Mouse (Mus musculus): Measurements from ENCODE around the gene Aunip. TPM values are rescaled to one million over a fixed set of nuclear protein-coding genes. Genes with fewer than 3 reads are reported as not detected.

Gene Aunip
- total RNA-seq, 2 experiments from 2014 or later = 18.4 to 34.6 TPM

DNA sequence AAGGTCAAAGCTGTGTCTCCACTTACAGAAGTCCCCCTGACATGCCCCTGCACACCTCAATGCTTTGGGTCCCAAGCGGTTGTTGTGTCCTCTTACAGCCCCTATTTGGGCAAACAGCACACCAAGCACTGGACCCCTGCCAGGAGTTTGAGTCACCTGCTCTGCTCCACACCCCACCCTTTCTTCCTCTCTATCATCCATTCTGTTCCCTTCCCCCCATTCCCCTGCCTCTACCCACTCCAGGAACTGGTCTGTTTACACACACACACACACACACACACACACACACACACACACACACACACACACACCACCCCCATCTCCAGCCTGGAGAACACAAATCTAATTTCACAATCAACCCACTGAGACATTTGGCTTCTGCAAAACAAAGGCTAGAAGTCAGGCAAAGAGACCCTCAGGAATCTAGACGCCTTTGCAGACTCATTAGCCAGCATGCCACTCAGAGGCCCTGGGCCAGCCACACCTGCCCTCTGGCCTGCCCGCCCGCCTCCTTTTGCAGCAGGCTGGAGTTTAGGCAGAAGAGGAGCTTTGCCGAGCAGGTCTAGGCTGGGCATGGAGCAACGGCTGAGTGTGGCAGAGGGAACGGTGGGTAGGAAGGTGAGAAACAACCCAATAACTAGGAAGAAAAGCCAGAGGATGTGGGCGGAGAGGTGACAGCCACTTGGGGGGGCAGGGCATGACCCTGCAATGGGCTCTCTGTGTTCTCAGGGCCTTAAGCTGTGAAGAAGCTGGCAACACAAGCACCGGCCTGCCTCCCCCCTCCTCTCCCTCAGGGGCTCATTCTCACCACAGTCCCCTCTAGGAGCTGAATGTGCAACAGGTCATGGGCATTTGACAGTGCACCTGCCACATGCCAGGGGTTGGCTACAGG is 36.3 kb downstream of the Aunip start:
- ATAC-seq (replicated peaks; ENCODE audit: low FRiP score, low TSS enrichment, poor library complexity, severe bottlenecking) = no peak

DNA sequence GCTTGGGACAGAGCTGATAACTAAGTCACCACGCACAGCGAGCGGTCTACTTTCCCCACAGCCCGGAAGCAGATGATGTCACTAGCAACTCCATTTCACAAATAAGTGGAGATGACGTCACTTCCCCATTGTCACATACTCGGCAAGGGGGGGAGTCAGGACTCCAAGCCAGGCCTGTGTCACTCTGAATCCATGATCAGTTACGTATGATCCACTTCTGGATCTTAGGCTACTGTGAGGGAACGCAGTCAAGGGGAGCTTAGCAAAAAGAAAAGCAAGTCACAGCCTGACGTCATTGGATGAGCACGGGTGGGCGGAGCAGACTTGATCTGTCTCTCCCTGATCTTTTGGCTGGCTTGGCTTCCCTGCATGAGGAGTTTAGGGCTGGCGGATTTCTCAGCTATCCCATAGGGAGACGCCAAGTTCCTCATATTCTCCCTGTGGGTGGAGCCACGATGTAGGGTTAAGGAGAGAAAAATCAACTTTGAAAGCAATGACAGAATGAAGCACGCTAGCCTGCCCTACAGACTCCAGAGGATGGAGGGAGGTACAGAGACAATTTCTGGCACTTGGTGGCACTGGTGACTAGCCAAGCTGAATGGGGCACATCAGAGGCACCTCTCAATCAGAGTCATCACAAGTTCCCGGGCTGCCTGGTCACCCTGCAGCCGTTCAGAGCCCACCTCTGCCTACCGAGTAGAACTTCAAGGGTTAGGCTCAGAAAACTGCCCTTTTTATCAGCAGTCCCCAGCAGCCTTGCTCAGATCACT is 37.6 kb downstream of the Aunip start:
- ATAC-seq (replicated peaks; ENCODE audit: low FRiP score, low TSS enrichment, poor library complexity, severe bottlenecking) = peak; percentile 43; the same call in 1 of the 2 replicates

DNA sequence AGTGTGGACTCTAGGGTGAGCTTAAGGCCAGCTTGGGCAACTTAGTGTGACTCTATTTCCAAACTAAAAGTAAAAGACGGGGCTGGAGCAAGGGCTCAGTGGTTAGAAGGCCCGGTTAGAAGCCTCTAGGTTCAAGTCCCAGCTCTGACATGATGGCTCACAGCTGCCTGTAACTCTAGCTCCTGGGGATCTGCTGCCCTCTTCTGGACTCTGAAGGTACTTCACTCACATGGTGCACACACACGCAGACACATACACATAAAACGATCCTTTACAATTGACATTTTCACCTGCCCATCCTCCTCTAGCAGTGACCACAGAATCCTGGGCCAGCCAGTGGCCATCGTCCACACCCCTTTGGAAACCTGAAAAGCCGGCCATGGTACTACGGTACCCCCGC is 39.1 kb downstream of the Aunip start:
- no peak for ATAC-seq (replicated peaks; ENCODE audit: low FRiP score, low TSS enrichment, poor library complexity, severe bottlenecking)

DNA sequence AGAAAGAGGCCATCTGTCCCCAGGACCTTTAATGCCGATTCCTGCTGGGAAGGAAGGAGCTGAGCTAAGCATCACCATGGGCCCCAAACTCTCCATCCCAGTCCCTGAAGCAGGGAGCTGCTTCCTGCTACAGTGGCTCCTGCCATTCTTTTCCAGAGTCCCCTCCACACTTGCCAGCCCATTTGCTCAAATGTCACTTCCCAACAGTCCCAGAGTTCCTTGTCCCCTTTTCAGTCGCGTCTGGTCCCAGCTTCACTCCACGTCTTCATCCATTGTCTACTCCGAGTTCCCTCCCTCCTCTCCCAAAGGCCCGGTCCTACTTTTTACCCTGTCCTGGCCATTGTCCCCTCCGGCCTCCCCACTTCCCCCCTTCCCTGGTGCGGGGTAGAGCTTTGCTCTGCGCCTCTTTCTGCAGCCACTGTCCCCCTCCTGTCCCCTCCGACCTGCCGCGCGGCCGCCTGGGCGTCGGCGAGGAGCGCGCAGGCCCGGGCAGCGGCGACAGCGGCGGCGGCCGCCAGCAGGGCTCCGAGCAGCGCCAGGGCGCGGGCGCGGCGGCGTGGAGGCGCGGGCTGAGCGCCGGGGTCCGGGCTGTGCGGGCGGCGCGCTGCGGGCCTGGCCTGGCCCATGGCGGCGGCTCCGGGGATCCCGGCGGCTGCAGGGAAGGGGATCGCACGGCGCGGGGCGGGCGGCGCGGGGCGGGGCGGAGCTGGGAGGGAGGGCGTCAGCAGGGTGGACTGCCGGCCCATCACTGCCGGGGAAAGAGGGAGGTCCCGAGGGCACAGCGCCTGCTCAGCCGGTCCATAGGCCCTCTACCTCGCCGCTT is 40.9 kb downstream of the Aunip start, which contains the start of gene Selenon:
Gene Selenon (minus strand): TSS at position 673 of the 823 bp plus-strand sequence.
- no peak for ATAC-seq (replicated peaks; ENCODE audit: low FRiP score, low TSS enrichment, poor library complexity, severe bottlenecking)

DNA sequence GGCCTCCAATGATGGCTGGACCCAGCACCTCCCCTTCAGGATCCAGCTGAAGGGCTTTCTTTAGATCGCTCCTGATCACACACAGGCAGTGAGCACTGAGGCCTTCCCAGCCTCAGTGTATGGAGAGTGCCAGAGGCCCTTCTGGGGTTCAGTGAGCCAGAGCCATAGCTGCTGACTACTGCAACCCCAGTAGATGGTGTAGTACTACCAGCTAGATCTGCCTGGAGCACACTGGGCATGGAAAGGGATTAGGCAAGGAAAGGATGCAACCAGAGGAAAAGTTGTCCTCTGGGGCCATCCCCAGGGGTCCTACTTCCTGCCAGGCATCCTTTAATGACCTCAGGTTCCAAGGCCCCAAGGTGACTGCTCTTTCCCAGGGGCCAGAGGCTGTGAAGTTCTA is 42.8 kb downstream of the Aunip start:
- no peak for ATAC-seq (replicated peaks; ENCODE audit: low FRiP score, low TSS enrichment, poor library complexity, severe bottlenecking)

DNA sequence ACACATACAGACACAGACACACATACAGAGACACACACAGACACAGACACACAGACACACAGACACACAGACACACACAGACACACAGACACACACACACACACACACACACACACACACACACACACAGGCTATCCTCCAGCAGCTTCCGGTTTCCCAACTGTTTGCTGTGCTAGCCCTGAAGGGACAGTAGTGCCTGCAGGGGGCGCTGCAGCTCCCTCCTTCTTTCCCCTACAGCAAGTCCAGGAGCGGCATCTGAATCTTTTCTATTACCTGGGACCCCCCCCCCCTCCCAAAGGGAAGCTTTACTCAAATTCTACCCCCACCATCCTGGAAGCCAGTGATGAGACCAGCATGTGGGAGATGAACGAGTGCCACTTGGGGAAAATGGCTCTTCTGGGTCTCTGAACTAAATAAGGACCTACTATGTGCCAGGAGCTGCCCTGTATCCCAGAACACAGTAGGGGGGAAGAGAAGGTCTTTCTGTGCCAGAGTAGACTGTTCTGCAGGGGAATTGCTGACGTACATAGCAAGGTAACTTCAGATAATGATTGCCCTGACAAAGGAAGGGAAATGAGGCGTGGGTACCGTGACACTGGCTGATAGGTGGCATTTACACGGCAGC is 45.3 kb downstream of the Aunip start:
- no peak for ATAC-seq (replicated peaks; ENCODE audit: low FRiP score, low TSS enrichment, poor library complexity, severe bottlenecking)

DNA sequence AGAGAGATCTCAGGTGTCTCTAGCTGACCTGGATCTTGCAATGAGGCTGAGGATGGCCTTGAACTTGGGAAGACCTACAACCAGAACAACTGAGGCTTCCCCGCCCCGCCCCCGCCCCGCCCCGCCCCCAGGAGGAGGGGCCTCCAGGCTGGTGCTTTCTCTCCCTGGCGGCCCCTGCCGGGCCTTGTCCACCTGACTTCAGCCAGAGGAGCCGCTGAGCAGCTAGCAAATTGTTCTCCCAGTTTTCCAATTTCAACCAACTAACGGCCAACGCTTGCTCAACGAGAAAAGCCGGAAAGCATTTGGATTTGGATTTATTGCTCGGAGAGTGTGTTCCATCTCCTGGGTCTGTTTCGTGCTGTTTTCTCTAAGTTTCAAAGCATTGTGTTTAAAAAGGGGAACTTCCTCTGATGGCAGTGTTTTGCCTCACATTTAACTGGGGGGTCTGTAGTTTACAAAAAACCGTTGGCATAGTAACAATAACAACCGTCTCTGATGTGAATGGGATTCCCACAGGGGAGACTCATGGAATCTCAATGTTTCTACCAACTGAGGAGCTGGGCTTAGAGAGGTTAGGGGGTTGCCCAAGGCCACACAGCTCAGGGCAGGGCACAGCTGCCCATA is 46.9 kb downstream of the Aunip start:
- ATAC-seq (replicated peaks; ENCODE audit: low FRiP score, low TSS enrichment, poor library complexity, severe bottlenecking) = 0 out of 2 replicates have a peak, but pooled peaks have one; percentile 35

DNA sequence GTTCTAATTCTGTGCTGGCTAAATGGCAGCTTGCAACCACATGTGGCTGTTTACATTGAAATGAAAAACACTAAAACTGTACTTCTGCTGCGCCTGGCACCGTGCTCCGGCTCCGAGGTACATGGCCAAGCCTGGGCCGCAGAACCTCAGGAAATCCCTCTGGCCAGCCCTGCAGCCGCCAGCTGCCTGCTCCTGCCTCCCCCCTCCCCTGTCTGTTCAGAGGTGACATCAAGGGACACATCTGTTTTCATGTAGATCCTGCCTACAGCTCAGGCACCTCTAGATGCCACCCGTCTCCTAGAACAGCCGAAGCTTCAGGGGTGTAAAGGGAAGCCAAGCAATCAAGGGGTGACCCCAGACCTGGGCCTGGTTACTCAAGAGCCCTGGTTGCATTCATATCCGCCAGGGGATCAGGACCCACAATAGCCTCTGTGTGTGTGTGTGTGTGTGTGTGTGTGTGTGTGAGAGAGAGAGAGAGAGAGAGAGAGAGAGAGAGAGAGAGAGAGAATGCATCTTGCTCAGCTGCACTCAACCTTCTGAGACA is 47.8 kb downstream of the Aunip start:
- no peak for ATAC-seq (replicated peaks; ENCODE audit: low FRiP score, low TSS enrichment, poor library complexity, severe bottlenecking)

DNA sequence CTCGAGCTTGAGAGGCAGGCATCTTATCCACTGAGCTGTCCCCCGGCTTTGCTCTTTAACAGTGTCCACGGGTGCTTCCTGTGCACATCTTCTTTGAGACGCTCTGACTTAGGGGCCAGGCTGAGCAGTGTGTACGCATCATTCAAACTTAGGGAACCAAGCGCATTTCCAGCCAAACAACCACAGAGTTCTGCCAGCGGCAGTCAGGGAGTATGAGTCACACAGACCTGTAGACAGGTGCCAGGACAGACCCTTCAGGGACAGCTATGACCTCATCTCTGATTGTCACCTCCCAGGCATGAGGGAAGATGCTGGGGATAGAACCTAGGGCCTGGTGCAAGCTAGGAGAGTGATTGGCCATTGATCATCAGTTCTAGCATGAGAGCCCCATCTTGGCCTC is 48.4 kb downstream of the Aunip start:
- no peak for ATAC-seq (replicated peaks; ENCODE audit: low FRiP score, low TSS enrichment, poor library complexity, severe bottlenecking)

DNA sequence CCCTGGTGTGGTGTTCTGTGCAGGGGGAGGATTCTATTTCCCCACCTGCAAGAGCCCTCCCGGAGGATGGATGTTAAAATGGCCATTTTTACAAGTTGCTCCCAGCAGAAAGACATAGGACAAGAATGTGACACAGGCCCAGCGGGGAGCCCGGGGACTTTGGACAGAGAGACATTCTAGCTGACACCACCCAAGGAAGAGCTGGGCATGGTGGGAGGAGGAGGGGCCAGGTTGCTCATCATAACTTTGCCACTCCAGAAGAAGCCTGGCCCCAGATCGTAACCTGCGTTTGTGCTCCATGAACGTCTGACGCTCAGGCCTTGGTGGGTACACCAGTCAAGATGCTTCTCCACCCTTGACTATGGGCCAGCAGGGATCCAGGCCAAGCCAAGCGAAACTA is 49.9 kb downstream of the Aunip start:
- ATAC-seq (replicated peaks; ENCODE audit: low FRiP score, low TSS enrichment, poor library complexity, severe bottlenecking) = no peak

DNA sequence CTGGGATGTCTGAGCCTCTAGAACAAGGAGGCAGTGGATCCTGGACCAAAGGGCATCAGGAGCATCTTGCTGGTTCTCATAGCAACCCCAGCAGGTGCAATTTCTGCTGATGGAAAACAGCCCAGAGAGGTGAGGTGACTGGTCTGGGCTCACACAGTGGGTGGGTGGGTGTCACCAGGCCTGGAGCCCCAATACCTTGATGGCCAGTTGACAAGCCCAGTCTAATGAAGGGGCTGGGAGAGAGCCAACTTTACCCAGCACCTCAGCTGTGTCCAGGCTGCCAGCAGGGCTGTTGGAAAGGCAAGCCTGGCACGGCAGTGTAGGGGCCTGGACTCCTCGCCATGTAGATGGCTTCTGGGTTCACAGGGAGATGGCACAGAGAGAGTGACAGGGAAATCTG is 51.2 kb downstream of the Aunip start:
- ATAC-seq (replicated peaks; ENCODE audit: low FRiP score, low TSS enrichment, poor library complexity, severe bottlenecking) = no peak

DNA sequence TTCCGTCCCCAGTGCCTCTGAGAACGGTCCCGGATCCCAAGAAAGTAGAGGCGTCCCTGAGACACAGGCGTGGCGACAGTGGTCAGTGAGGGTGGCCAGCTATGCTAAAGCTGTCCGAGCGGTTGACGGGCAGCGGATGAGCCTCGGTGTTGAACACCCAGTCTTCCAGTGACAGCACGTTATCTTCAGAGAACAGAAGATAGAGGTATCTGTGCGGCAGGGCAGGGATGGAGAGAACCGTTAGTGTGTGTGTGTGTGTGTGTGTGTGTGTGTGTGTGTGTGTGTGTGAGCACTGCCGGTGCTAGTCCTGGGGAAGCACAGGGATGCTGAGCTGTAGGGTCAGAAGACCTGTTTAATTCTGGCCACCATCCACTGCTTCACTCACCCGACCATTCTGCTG is 52.8 kb downstream of the Aunip start:
- ATAC-seq (replicated peaks; ENCODE audit: low FRiP score, low TSS enrichment, poor library complexity, severe bottlenecking) = peak; percentile 51; the same call in 1 of the 2 replicates

DNA sequence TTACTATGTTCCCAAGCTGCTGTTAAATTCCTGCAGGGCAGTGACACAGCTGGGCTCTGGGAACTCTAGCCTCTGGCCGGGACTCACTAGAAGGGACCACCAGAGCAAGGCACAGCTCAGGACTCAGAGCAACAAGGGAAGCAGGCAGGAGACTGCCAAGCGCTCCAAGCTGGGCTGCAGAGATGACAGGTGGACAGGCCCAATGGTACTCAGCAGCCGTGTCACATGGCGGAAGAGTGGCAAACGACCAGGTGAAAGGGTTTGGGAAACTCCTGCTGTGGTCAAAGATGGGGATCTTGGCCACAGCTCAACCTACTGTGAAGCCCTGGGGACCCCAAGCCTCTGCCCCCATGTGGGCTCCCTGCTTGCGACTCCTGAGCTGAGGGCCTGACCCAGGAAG is 53.3 kb downstream of the Aunip start:
- ATAC-seq (replicated peaks; ENCODE audit: low FRiP score, low TSS enrichment, poor library complexity, severe bottlenecking) = peak; percentile 11; the same call in 1 of the 2 replicates

DNA sequence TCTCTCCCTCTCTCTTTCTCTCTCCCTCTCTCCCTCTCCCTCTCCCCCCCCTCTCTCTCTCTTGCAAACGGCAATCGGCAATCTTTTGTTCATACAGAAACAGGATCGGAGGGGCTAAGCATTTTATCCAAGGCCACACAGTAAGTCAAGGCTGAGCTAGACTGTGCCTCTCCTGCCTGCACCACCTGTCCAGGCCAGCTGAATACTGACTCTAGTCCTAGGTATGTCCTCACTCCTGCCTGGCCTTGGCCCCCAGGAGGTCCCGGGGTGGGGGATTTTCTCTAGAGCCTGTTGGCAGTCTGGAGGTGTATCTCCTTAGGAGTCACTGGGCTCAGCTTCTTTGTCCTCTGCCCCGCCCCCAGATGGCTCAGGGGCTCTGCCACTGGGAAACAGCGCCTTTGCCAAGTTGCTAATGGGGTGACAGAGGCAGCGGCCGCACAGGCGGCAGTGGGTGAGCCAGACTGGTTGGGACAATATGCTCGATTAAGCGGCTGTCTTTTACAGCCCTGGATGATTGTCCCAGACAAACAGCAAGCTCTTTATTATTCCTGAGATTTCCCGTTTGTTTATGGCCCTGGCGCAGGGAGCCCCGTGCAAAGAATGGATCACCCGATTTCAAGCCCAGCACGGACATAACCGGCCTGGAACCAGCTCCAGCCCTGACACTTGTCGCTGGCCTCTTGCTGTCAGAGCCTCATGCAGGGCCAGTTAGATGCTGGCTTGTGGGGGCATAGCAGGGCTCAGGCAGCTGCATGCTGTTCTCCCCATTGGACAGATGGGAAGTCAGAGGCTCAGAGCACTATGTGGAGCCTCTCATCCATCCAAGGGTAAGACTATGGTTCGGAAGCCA is 56.8 kb downstream of the Aunip start:
- ATAC-seq (replicated peaks; ENCODE audit: low FRiP score, low TSS enrichment, poor library complexity, severe bottlenecking) = no peak

DNA sequence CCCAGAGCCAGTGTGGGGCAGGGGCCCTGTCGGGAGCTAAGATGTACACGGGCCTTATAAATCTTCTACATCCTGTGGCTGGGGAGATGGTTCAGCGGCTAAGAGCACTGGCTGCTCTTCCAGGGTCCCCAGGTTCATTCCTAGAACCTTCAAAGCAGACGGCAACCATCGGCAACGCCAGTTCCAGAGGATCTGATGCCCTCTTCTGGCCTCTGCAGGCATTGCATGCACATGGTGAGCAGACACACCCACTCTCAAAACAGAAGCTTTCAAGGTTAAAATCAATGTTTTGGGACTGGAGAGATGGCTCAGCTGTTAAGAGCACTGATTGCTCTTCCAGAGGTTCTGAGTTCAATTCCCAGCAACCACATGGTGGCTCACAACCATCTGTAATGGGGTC is 58.4 kb downstream of the Aunip start:
- no peak for ATAC-seq (replicated peaks; ENCODE audit: low FRiP score, low TSS enrichment, poor library complexity, severe bottlenecking)

DNA sequence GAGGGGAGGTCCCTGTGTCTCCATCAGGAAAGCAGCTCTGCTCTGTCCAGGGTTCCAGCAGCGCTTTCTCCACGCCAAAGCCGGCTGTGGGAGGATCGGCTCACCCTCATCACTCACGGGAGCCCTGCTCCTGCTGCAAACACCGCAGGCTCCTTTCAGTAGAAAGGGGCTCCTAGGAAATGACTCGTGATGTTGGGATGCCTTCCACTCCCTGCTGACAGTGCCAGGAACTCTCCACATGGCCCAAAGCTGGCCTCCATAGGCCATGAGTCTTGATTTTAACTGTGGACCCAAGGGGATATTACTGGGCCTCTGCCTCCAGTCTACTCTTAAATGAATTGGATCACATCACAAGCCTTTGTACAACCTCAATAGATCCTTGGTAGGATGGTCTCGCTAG is 59.0 kb downstream of the Aunip start:
- ATAC-seq (replicated peaks; ENCODE audit: low FRiP score, low TSS enrichment, poor library complexity, severe bottlenecking) = no peak

DNA sequence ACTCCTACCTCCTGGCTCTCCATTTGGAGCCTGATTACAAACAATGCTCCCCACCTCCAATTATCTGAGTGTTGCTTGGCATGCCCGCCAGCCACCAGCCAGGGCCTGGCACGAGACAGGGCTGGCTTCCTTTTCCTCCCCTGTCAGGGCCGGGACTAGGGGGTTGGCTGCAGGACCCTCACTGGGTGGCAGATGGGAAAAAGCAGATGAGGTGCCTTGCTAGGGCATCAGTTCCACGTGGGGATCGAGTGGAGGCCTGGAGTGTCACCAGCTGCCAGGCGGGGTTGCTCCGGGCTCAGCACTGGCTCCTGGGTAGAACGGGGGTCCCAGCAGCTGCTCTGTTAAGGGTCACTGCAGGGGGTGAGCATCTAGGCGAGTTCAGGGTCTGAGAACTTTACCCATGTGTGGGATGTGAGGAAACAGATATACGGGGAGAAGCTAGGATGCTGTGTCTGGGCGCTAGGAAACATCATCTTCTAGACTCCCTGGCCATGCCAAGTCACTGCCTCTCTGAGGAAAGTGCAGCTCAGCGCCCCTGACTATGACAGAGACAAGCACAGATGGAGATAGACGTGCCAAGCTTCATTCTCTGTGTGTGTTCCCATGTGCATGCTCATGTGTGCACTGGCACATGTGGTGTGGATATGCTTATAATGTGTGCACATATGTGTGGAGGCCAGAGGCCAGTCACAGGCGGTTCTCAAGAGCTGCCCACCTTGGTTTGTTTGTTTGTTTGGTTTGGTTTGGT is 60.1 kb downstream of the Aunip start:
- ATAC-seq (replicated peaks; ENCODE audit: low FRiP score, low TSS enrichment, poor library complexity, severe bottlenecking) = no peak

All from megakaryocyte-erythroid progenitor cell, adult 5-6 weeks (primary cell).